18 mouse cellular contexts compared by ENCODE assay signal in the genomic region with DNA sequence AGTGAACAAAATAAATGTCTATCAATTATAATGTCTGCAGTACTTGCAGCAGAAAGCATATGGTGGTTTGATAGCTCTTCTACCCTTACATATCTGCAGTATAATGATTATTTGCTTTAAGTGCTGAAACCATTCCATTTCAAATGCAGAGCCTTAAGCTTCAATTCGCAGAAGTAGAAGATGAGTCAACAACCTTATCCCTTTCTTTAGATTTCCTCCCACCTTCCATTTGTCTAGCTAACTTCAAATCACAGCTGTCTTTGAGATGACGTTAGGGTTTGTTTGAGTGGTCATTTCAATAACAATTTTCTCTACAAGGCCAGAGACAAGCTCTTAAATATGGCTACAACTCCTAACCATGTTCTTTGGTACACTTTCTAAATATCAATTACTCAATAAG. TPM values are rescaled to one million over a fixed set of nuclear protein-coding genes. Genes with fewer than 3 reads are reported as not detected.
"Had no signal": no experiment of that assay in that cellular context is flagged by ENCODE, and none has a peak within 500 bp of the region (broad histone marks: within the 10 kb centered on the region; RNA-seq: fewer than 3 reads in every experiment).

No protein-coding gene starts in this region.

- H3K4me3 ChIP-seq: neural tube, embryonic 12.5 days; neural tube, embryonic 13.5 days; neural tube, embryonic 15.5 days; stomach, embryonic 15.5 days had no signal

- DNase-seq: retina, postnatal 1 day; right cerebral cortex, adult 18-20 months; right cerebral cortex, postnatal 14 days; right cerebral cortex, postnatal 25 days; right cerebral cortex, postnatal 4 days; spleen, adult 18-20 months; thymus, adult 18-20 months; thymus, adult 2 months; thymus, postnatal 14 days; thymus, postnatal 25 days; thymus, postnatal 36 days; thymus, postnatal 4 days had no signal

- H3K27ac ChIP-seq: neural tube, embryonic 12.5 days; neural tube, embryonic 13.5 days; neural tube, embryonic 15.5 days; stomach, embryonic 15.5 days; stomach, postnatal 0 days had no signal

RNA-seq across cellular contexts. Expression of gene Mlip, which starts 47.4 kb away (rescaled TPM):
- total RNA-seq: neutrophil, adult 5-6 weeks had no signal
